Mouse (Mus musculus): ENCODE results near the gene Myh10.

DNA sequence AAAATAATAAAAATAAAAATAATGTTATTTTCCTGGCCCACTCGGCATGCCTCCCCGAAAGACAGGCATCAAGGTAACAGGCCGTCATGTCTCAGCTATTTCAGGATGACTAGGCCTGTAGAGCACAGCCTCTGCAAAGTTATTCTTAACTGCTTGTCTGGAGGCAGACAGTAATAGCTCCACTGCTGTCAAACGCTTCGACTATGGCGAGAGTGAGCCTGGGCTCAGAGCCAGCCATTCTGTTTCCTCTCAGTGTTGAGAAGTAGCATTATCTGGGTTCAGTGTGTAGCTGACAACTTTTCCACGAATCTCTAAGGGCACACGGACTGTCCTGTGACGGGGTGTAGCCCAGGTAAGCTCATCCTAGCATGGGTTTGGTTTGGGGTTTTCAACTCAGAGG lies 33.5 kb upstream of the Myh10 start:
- TF ChIP-seq ZNF384 (IDR thresholded peaks at IDR 0.05; ENCODE audit: low read depth, low read length): no peak
- TF ChIP-seq JUND (conservative IDR thresholded peaks at IDR 0.05; ENCODE audit: low read depth, low read length): no peak
- TF ChIP-seq CTCF (conservative IDR thresholded peaks at IDR 0.05 in 1 of 2, IDR thresholded peaks at IDR 0.05 in 1 of 2; ENCODE audit: low read depth in 2 of 2, low read length in 2 of 2): no peak
- no peak for TF ChIP-seq POLR2AphosphoS2 (IDR thresholded peaks at IDR 0.05; ENCODE audit: low read depth, low read length)
- TF ChIP-seq NELFE (IDR thresholded peaks at IDR 0.05; ENCODE audit: low read depth, low read length): no peak
- no peak for TF ChIP-seq NRF1 (IDR thresholded peaks at IDR 0.05; ENCODE audit: low read depth, low read length)
- TF ChIP-seq ELF1 (IDR thresholded peaks at IDR 0.05; ENCODE audit: low read depth, low read length): no peak
- TF ChIP-seq EP300 (IDR thresholded peaks at IDR 0.05; ENCODE audit: low read length): no peak
- no peak for TF ChIP-seq POLR2A (IDR thresholded peaks at IDR 0.05; ENCODE audit: low read depth, low read length)
- TF ChIP-seq HCFC1 (IDR thresholded peaks at IDR 0.05; ENCODE audit: low read depth, low read length): no peak
- no peak for TF ChIP-seq JUN (IDR thresholded peaks at IDR 0.05; ENCODE audit: insufficient read depth, low read depth, low read length)
- TF ChIP-seq MEF2A (IDR thresholded peaks at IDR 0.05; ENCODE audit: borderline replicate concordance, low read depth, low read length): no peak
